Mouse (Mus musculus) heart, embryonic 11.5 days (tissue): ENCODE measurements around the gene Syde1. TPM values are rescaled to one million over a fixed set of nuclear protein-coding genes. Genes with fewer than 3 reads are reported as not detected.
A peak's percentile ranks its signal among the peaks of the same experiment; 100 is the strongest.

Experiments used
- ATAC-seq: fragments of 200-750 bp; cut with Nextera tagmentation; replicated peaks from 2 replicates; pipeline ENCODE4 v1.8.0; 2017; ENCODE audit warnings: moderate library complexity; ENCODE audit not compliant: insufficient number of reproducible peaks, low FRiP score, low TSS enrichment
- H3K27ac ChIP-seq: fragments of 300-500 bp; sonication (generic); 2 replicates; pipeline ENCODE4 v1.5.1; 2014; ENCODE audit warnings: mild to moderate bottlenecking, low read depth, low read length
- H3K27me3 ChIP-seq: fragments of 300-500 bp; sonication (generic); 2 replicates; pipeline ENCODE4 v1.6.1; 2014; ENCODE audit warnings: mild to moderate bottlenecking, low read length, mixed read lengths; ENCODE audit not compliant: control insufficient read depth, insufficient read depth
- H3K36me3 ChIP-seq: fragments of 300-500 bp; sonication (generic); 2 replicates; pipeline ENCODE4 v1.6.1; 2014; ENCODE audit warnings: mild to moderate bottlenecking, low read length, moderate library complexity, mixed read lengths; ENCODE audit not compliant: control insufficient read depth, insufficient read depth
- H3K4me1 ChIP-seq: fragments of 300-500 bp; sonication (generic); 2 replicates; pipeline ENCODE4 v1.6.1; 2014; ENCODE audit warnings: low read length; ENCODE audit not compliant: control insufficient read depth, insufficient read depth
- H3K4me2 ChIP-seq: fragments of 300-500 bp; sonication (generic); 2 replicates; pipeline ENCODE4 v1.6.1; 2014; ENCODE audit warnings: mild to moderate bottlenecking, moderate library complexity
- H3K4me3 ChIP-seq: fragments of 300-500 bp; sonication (generic); 2 replicates; pipeline ENCODE4 v1.5.1; 2014; ENCODE audit warnings: low read depth, low read length
- H3K9ac ChIP-seq: fragments of 300-500 bp; sonication (generic); 2 replicates; pipeline ENCODE4 v1.6.1; 2014; ENCODE audit warnings: mild to moderate bottlenecking, low read depth, low read length, moderate library complexity
- H3K9me3 ChIP-seq: fragments of 300-500 bp; sonication (generic); replicated peaks from 2 replicates; pipeline ENCODE4 v1.6.1; 2016; ENCODE audit warnings: low read length; ENCODE audit not compliant: control insufficient read depth
- WGBS: fragments of 180-500 bp; shearing (Covaris S2); extraction: QIAGEN DNeasy Blood & Tissue Kit; methylation state at CpG from one replicate; pipeline ENCODE4 v1.1.7; 2014; ENCODE audit not compliant: insufficient replicate concordance; 5-methylcytosine and 5-hydroxymethylcytosine counted together
- polyA plus RNA-seq: library from polyadenylated mRNA; unstranded; fragments of >200 nt; fragmentation: Nextera tagmentation; extraction: Ambion mirVana; gene quantifications from 2 replicates; pipeline ENCODE4 v1.2.1, GENCODE M21; 2014

Gene Syde1
- polyA plus RNA-seq, 1 experiment from 2014 or later, result 15.7 TPM

DNA sequence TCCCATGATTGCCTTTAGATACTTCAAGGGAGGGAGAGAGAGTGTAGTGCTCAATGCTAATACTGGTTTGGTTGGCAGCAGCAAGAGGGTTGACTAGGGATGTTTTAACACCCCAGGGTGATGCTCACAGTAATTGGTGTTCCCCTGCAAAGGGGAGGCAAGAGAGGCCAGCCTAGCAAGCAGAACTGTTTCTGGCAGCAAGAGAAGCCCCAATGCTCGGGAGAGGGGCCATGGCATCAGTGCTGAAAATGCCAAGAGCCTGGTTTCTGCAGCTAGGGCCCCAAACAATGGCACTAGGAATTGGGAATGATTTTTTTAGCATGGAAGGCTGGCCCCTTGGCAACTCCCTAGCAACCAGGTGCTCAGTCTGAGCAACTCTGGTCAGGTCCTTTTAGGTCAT is 6.8 kb downstream of the Syde1 start:
- Histone ChIP-seq H3K4me1 (peaks cover 1% of the 10 kb centered on the region; the same call in 1 of the 2 replicates), H3K9ac (no peak overlapping the region), H3K27me3 (no peaks in the 10 kb centered on the region), H3K9me3 (no peaks in the 10 kb centered on the region), H3K36me3 (peaks cover 42% of the 10 kb centered on the region), H3K4me2 (no peak overlapping the region), H3K4me3 (no peak overlapping the region), H3K27ac (no peak overlapping the region)
- WGBS, result 92% methylated on average over 1 of the region's 1 CpGs
- no peak for ATAC-seq

- H3K9me3 ChIP-seq, result no peaks in the 10 kb centered on the region
- 0 out of 2 replicates have a peak, but pooled peaks have one; percentile 14 for ATAC-seq
- H3K9ac ChIP-seq, result no peak overlapping the region
- no peaks in the 10 kb centered on the region for H3K4me1 ChIP-seq
- H3K27ac ChIP-seq, result no peak overlapping the region
- H3K4me3 ChIP-seq, result no peak overlapping the region
- peaks cover 41% of the 10 kb centered on the region for H3K36me3 ChIP-seq
- no peak overlapping the region for H3K4me2 ChIP-seq
- WGBS, result 75% methylated on average over 3 of the region's 3 CpGs
- H3K27me3 ChIP-seq, result no peaks in the 10 kb centered on the region
Observed at GRCm38 (mm10) chr10:78583939-78584338, 7.8 kb downstream of the Syde1 start.

- Histone ChIP-seq H3K4me2 (no peak overlapping the region), H3K27me3 (no peaks in the 10 kb centered on the region), H3K36me3 (peaks cover 35% of the 10 kb centered on the region), H3K4me1 (no peaks in the 10 kb centered on the region), H3K9me3 (no peaks in the 10 kb centered on the region), H3K4me3 (no peak overlapping the region), H3K9ac (no peak overlapping the region), H3K27ac (no peak overlapping the region)
- 70% methylated on average over 9 of the region's 9 CpGs for WGBS
- ATAC-seq, result no peak
Observed at GRCm38 (mm10) chr10:78583347-78583746, 8.4 kb downstream of the Syde1 start.

DNA sequence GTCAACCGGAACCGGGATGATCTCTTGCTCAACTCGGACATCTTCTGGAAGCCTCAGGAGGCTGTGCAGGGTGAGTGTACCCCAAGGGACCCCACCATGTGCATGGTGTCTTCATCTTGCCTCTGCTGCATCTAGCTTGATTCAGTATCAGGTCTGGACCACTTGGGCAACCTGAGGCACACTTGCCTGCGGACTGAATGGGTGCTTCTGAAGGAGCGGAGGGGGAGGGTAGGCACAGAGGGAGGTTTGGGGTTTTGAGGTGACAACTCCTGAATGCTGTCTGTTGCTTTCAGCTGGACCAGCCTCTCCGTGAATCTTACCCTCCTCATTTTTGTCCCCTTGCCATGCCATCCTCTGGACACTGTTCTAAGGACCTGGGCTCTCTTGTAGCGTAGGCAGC is 10.6 kb downstream of the Syde1 start:
- no peak for ATAC-seq
- H3K36me3 ChIP-seq, result peaks cover 24% of the 10 kb centered on the region
- no peak overlapping the region for H3K27ac ChIP-seq
- H3K9ac ChIP-seq, result no peak overlapping the region
- no peak overlapping the region for H3K4me3 ChIP-seq
- 0 out of 2 replicates have a peak, but pooled peaks cover under 1% of the 10 kb centered on the region for H3K4me1 ChIP-seq
- no peak overlapping the region for H3K4me2 ChIP-seq
- H3K27me3 ChIP-seq, result no peaks in the 10 kb centered on the region
- 92% methylated on average over 7 of the region's 7 CpGs for WGBS
- no peaks in the 10 kb centered on the region for H3K9me3 ChIP-seq

DNA sequence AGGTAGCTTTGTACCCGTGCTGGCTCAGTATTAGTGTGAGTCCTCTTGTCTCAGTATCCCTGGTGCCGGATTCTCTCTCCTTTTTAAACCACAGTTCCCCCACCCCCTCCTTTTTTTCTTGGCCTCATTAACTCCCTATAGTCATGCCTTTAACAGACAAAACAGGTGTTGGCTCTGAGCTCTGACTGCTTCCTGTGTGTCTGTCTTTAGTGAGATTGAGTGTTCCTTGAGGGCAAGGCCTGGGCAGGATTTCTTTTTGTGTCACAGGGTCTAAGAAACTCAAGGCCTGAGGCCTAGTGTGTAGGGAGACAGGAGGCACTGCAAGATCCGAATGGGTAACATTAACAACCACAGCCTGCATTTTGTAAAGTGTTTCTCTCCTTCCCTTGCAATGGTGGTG is 13.6 kb downstream of the Syde1 start:
- Histone ChIP-seq H3K4me1 (peaks cover 9% of the 10 kb centered on the region; the same call in 1 of the 2 replicates), H3K9me3 (no peaks in the 10 kb centered on the region), H3K36me3 (peaks cover 11% of the 10 kb centered on the region), H3K27me3 (no peaks in the 10 kb centered on the region), H3K4me2 (no peak overlapping the region), H3K27ac (no peak overlapping the region), H3K9ac (no peak overlapping the region), H3K4me3 (no peak overlapping the region)
- ATAC-seq, result no peak
- 80% methylated on average over 3 of the region's 3 CpGs for WGBS

GRCm38 (mm10) chr10:78576435-78577184 is 15.2 kb downstream of the Syde1 start:
- Histone ChIP-seq H3K4me1 (peaks cover 9% of the 10 kb centered on the region; the same call in 1 of the 2 replicates), H3K4me2 (no peak overlapping the region), H3K27me3 (no peaks in the 10 kb centered on the region), H3K9me3 (no peaks in the 10 kb centered on the region), H3K4me3 (no peak overlapping the region), H3K36me3 (peaks cover 11% of the 10 kb centered on the region), H3K27ac (no peak overlapping the region), H3K9ac (no peak overlapping the region)
- 88% methylated on average over 16 of the region's 16 CpGs for WGBS
- no peak for ATAC-seq

DNA sequence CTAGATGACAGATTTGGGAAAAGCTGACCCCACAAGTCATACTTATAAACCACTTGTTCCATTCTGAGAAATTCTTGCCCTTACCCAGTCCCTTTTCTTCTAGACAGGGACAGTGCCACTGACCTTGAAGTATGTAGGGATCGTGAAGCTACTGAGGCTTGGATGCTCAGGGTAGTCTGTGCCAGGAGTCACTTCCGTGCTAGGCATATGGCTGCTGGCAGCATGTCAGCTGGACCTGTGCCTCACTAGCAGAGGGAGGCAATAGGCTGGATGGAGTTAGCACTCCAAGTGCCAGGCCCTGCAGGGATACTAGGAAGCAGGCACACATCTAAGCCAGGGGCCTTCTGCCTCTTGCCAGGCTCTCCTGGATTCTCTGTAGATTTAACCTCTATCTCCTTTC is 16.1 kb downstream of the Syde1 start:
- Histone ChIP-seq H3K4me1 (peaks cover 9% of the 10 kb centered on the region; the same call in 1 of the 2 replicates), H3K9ac (peak overlapping the region; percentile 83), H3K4me2 (peak overlapping the region; percentile 84), H3K9me3 (no peaks in the 10 kb centered on the region), H3K4me3 (peak overlapping the region; percentile 74; the same call in 1 of the 2 replicates), H3K36me3 (peaks cover 8% of the 10 kb centered on the region), H3K27ac (no peak overlapping the region), H3K27me3 (no peaks in the 10 kb centered on the region)
- ATAC-seq, result no peak
- 70% methylated on average over 2 of the region's 2 CpGs for WGBS

- Histone ChIP-seq H3K27me3 (no peaks in the 10 kb centered on the region), H3K27ac (peak overlapping the region; percentile 87), H3K9me3 (no peaks in the 10 kb centered on the region), H3K36me3 (peaks cover 8% of the 10 kb centered on the region), H3K4me1 (peaks cover 9% of the 10 kb centered on the region; the same call in 1 of the 2 replicates), H3K4me2 (peak overlapping the region; percentile 84), H3K4me3 (peak overlapping the region; percentile 74), H3K9ac (peak overlapping the region; percentile 83)
- peak; percentile 29; the same call in 1 of the 2 replicates for ATAC-seq
- WGBS, result 9% methylated on average over 13 of the region's 13 CpGs
Observed at GRCm38 (mm10) chr10:78575105-78575632, 16.6 kb downstream of the Syde1 start.
